Mouse (Mus musculus) lung, embryonic 14.5 days (tissue): ENCODE data around the gene Gprin2. TPM values are rescaled to one million over a fixed set of nuclear protein-coding genes. Genes with fewer than 3 reads are reported as not detected.

Experiments
- ATAC-seq: fragments of 200-750 bp; cut with Nextera tagmentation; 2 replicates; pipeline ENCODE4 v1.8.0; 2017; ENCODE audit warnings: mild to moderate bottlenecking, moderate TSS enrichment, moderate library complexity; ENCODE audit not compliant: insufficient read depth
- DNase-seq: peaks from one replicate; pipeline ENCODE4 v3.0.0-alpha.2; 2015
- H3K27ac ChIP-seq: fragments of 300-500 bp; sonication (generic); 2 replicates; pipeline ENCODE4 v1.5.1; 2014; ENCODE audit warnings: low read depth, mild to moderate bottlenecking, moderate library complexity
- H3K27me3 ChIP-seq: fragments of 300-500 bp; sonication (generic); 2 replicates; pipeline ENCODE4 v1.6.1; 2014; ENCODE audit warnings: low read length, control low read depth; ENCODE audit not compliant: insufficient read depth
- H3K36me3 ChIP-seq: fragments of 300-500 bp; sonication (generic); 2 replicates; pipeline ENCODE4 v1.6.1; 2014; ENCODE audit warnings: control low read depth; ENCODE audit not compliant: insufficient read depth
- H3K4me1 ChIP-seq: fragments of 300-500 bp; sonication (generic); 2 replicates; pipeline ENCODE4 v1.6.1; 2014; ENCODE audit warnings: antibody characterized with exemption, control low read depth; ENCODE audit not compliant: insufficient read depth
- H3K4me2 ChIP-seq: fragments of 300-500 bp; sonication (generic); 2 replicates; pipeline ENCODE4 v1.6.1; 2014; ENCODE audit warnings: mild to moderate bottlenecking
- H3K4me3 ChIP-seq: fragments of 300-500 bp; sonication (generic); 2 replicates; pipeline ENCODE4 v1.5.1; 2014; ENCODE audit warnings: low read depth, low read length
- H3K9ac ChIP-seq: fragments of 300-500 bp; sonication (generic); 2 replicates; pipeline ENCODE4 v1.6.1; 2014
- H3K9me3 ChIP-seq: fragments of 300-500 bp; sonication (generic); 2 replicates; pipeline ENCODE4 v1.6.1; 2016; ENCODE audit warnings: low read depth, low read length, control low read depth
- CTCF ChIP-seq: IDR thresholded peaks from 2 replicates; pipeline ENCODE4 v1.5.1; 2016; ENCODE audit warnings: antibody characterized with exemption, low read depth
- WGBS: fragments of 180-500 bp; shearing (Covaris S2); extraction: QIAGEN DNeasy Blood & Tissue Kit; methylation state at CpG from one replicate; pipeline ENCODE4 v1.1.7; 2014; 5-methylcytosine and 5-hydroxymethylcytosine counted together
- polyA plus RNA-seq: library from polyadenylated mRNA; unstranded; fragments of >200 nt; fragmentation: Nextera tagmentation; extraction: Ambion mirVana; gene quantifications from 2 replicates; pipeline ENCODE4 v1.2.1, GENCODE M21; 2014

The Gprin2 gene
- polyA plus RNA-seq, 1 experiment from 2014 or later: 0.18 TPM

DNA sequence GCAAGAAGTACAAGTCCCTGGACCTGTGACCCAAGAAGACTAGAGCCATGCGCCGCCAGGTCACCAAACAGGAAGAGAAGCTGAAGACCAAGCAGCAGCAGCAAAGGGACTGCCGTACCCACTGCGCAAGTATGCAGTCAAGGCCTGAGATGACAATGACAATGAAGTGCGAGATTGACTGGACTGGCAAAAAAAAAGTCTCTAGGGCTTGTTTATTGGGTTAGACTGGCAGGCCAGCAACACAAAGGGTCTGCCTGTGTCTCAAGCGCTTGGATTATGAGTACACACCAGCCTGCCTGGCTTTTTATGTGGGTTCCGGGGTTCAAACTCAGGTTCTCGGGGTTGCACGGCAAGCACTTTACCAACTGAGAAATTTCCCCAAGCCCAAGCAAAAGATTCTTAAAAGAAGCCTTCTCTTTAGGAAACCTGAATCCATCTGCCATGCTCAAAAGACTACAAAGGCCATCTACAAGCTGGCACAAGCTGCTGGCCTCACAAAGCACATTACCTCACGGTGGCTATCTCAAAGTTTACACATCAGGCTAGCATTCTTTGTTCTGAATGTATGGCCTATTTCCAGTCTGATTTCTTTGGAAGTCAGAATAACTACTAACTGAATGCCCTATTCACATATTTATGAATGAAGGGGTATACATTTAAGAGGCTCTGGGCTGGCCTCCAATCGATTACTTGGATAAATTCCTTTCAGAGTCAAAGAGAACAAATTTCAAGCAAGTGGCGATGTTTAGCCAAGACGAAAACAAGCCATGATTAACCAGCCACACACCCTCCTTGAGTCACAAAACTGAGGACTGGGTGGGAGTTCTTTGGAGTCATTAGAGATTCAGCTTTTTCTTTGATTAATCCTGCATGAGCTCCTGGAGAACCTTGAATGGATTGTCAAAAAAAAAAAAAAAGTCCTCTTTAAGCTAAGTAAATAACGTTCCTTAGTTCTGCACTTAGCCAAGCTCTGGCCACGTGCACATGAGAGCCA is 61.5 kb downstream of the Gprin2 start:
- DNase-seq: peak; percentile 6
- no peak overlapping the region for H3K27ac ChIP-seq

More for the DNA sequence above, 61.5 kb downstream of the Gprin2 start:
- peak; percentile 31; the same call in 1 of the 2 replicates for ATAC-seq
- H3K36me3 ChIP-seq: no peaks in the 10 kb centered on the region
- WGBS: 80% methylated on average over 15 of the region's 15 CpGs
- no peaks in the 10 kb centered on the region for H3K27me3 ChIP-seq
- H3K4me3 ChIP-seq: no peak overlapping the region
- no peak overlapping the region for H3K9ac ChIP-seq
- no peaks in the 10 kb centered on the region for H3K4me1 ChIP-seq
- no peaks in the 10 kb centered on the region for H3K9me3 ChIP-seq
- no peak overlapping the region for H3K4me2 ChIP-seq
- TF ChIP-seq CTCF: no peak

Other genes starting within 250 kb of the Gprin2 start
- not detected in 2 replicates for gene Rbp3, start 247.7 kb downstream of the Gprin2 start, polyA plus RNA-seq
- 0.05 TPM in 1 of 2 replicates, not detected in the other for gene Zfp488, start 222.9 kb downstream of the Gprin2 start, polyA plus RNA-seq
- gene Gm30083, start 186.5 kb downstream of the Gprin2 start, polyA plus RNA-seq: not detected in 2 replicates
- not detected in 2 replicates for gene Gm5460, start 184.9 kb downstream of the Gprin2 start, polyA plus RNA-seq
- gene Antxrl, start 148.9 kb downstream of the Gprin2 start, polyA plus RNA-seq: not detected in 2 replicates
- gene Anxa8, start 115.7 kb downstream of the Gprin2 start, polyA plus RNA-seq: 2.4 TPM in 2 replicates
- gene A630023A22Rik, start 98.9 kb downstream of the Gprin2 start, polyA plus RNA-seq: 0.30 TPM in 1 of 2 replicates, not detected in the other
- gene Npy4r, start 49.2 kb downstream of the Gprin2 start, polyA plus RNA-seq: 0.05 and 0.08 TPM in 2 replicates
- 0.42 TPM in 2 replicates for gene Syt15, start 17.9 kb upstream of the Gprin2 start, polyA plus RNA-seq
- gene Shld2, start 108.8 kb upstream of the Gprin2 start, polyA plus RNA-seq: 9.9 and 10.7 TPM in 2 replicates
- 76.5 and 84.2 TPM in 2 replicates for gene Glud1, start 109.1 kb upstream of the Gprin2 start, polyA plus RNA-seq
- gene Fam25c, start 153.8 kb upstream of the Gprin2 start, polyA plus RNA-seq: not detected in 2 replicates
- gene Sncg, start 173.1 kb upstream of the Gprin2 start, polyA plus RNA-seq: 4.9 and 5.2 TPM in 2 replicates
- 9.9 and 12.1 TPM in 2 replicates for gene Mmrn2, start 173.8 kb upstream of the Gprin2 start, polyA plus RNA-seq